Mouse (Mus musculus): Measurements from ENCODE around the gene Nbas.

The Nbas gene

GRCm38 (mm10) chr12:13532731-13533365, 263.9 kb downstream of the Nbas start:
- no peak for DNase-seq (ENCODE audit: low spot score)

- DNase-seq (ENCODE audit: low spot score) = no peak
Observed at GRCm38 (mm10) chr12:13539171-13539570, 270.2 kb downstream of the Nbas start.

- no peak for DNase-seq (ENCODE audit: low spot score)
Observed at GRCm38 (mm10) chr12:13543806-13544205, 274.9 kb downstream of the Nbas start.

- DNase-seq (ENCODE audit: low spot score) = no peak
Observed at GRCm38 (mm10) chr12:13563646-13564289, 294.8 kb downstream of the Nbas start.

GRCm38 (mm10) chr12:13564330-13564729, 295.4 kb downstream of the Nbas start:
- no peak for DNase-seq (ENCODE audit: low spot score)

- DNase-seq (ENCODE audit: low spot score) = no peak
Observed at GRCm38 (mm10) chr12:13566421-13566820, 297.5 kb downstream of the Nbas start.

- no peak for DNase-seq (ENCODE audit: low spot score)
Observed at GRCm38 (mm10) chr12:13575158-13575557, 306.2 kb downstream of the Nbas start.

- no peak for DNase-seq (ENCODE audit: low spot score)
Observed at GRCm38 (mm10) chr12:13575605-13576600, 307.0 kb downstream of the Nbas start.

- no peak for DNase-seq (ENCODE audit: low spot score)
Observed at GRCm38 (mm10) chr12:13576761-13577160, 307.8 kb downstream of the Nbas start.

GRCm38 (mm10) chr12:13580796-13581195, 311.9 kb downstream of the Nbas start:
- DNase-seq (ENCODE audit: low spot score) = no peak

GRCm38 (mm10) chr12:13583386-13583785, 314.5 kb downstream of the Nbas start:
- DNase-seq (ENCODE audit: low spot score) = no peak

- DNase-seq (ENCODE audit: low spot score) = no peak
Observed at GRCm38 (mm10) chr12:13585527-13586156, 316.7 kb downstream of the Nbas start.

GRCm38 (mm10) chr12:13587675-13588074, 318.7 kb downstream of the Nbas start:
- DNase-seq (ENCODE audit: low spot score) = no peak

- no peak for DNase-seq (ENCODE audit: low spot score)
Observed at GRCm38 (mm10) chr12:13589021-13589420, 320.1 kb downstream of the Nbas start.

- DNase-seq (ENCODE audit: low spot score) = no peak
Observed at GRCm38 (mm10) chr12:13594746-13595469, 326.0 kb downstream of the Nbas start.

- no peak for DNase-seq (ENCODE audit: low spot score)
Observed at GRCm38 (mm10) chr12:13597026-13597425, 328.1 kb downstream of the Nbas start.

- no peak for DNase-seq (ENCODE audit: low spot score)
Observed at GRCm38 (mm10) chr12:13598545-13598944, 329.6 kb downstream of the Nbas start.

GRCm38 (mm10) chr12:13602414-13602813, 333.5 kb downstream of the Nbas start:
- DNase-seq (ENCODE audit: low spot score) = no peak

GRCm38 (mm10) chr12:13607021-13607420, 338.1 kb downstream of the Nbas start:
- DNase-seq (ENCODE audit: low spot score) = no peak

- DNase-seq (ENCODE audit: low spot score) = no peak
Observed at GRCm38 (mm10) chr12:13609027-13609426, 340.1 kb downstream of the Nbas start.

- DNase-seq (ENCODE audit: low spot score) = no peak
Observed at GRCm38 (mm10) chr12:13613041-13613440, 344.1 kb downstream of the Nbas start.

All from T-cell, adult 2 months (primary cell).